Mouse (Mus musculus) brown adipose tissue, adult 24 weeks (tissue): ENCODE results near the gene Ndufb3. TPM values are rescaled to one million over a fixed set of nuclear protein-coding genes. Genes with fewer than 3 reads are reported as not detected.

Experiments
- polyA plus RNA-seq: library from polyadenylated mRNA; stranded (reverse); fragments of >200 nt; gene quantifications from 2 replicates; pipeline ENCODE4 v1.2.4, GENCODE M21; 2012; ENCODE audit not compliant: missing spikeins, insufficient read depth, insufficient read length

Gene Ndufb3
- polyA plus RNA-seq, 1 experiment = 1,018 TPM

Other genes starting within 250 kb of the Ndufb3 start
- gene Bzw1, start 193.5 kb upstream of the Ndufb3 start, polyA plus RNA-seq = 91.7 and 147 TPM in 2 replicates
- 51.3 and 74.0 TPM in 2 replicates for gene Clk1, start 162.3 kb upstream of the Ndufb3 start, polyA plus RNA-seq
- gene Nif3l1, start 141.2 kb upstream of the Ndufb3 start, polyA plus RNA-seq = 15.8 and 24.4 TPM in 2 replicates
- 28.6 and 41.0 TPM in 2 replicates for gene Ppil3, start 140.9 kb upstream of the Ndufb3 start, polyA plus RNA-seq
- 13.6 and 18.1 TPM in 2 replicates for gene Orc2, start 81.3 kb upstream of the Ndufb3 start, polyA plus RNA-seq
- 25.8 and 36.1 TPM in 2 replicates for gene Fam126b, start 61 bp upstream of the Ndufb3 start, polyA plus RNA-seq
- gene Als2cr12, start 109.6 kb downstream of the Ndufb3 start, polyA plus RNA-seq = 8.6 and 11.0 TPM in 2 replicates
- gene Cflar, start 125.1 kb downstream of the Ndufb3 start, polyA plus RNA-seq = 43.9 and 53.5 TPM in 2 replicates
- gene Casp8, start 209.0 kb downstream of the Ndufb3 start, polyA plus RNA-seq = 9.9 and 15.4 TPM in 2 replicates